Mouse (Mus musculus): ENCODE data around the gene Noc2l. TPM values are rescaled to one million over a fixed set of nuclear protein-coding genes. Genes with fewer than 3 reads are reported as not detected.

The Noc2l gene
- polyA plus RNA-seq, 1 experiment = 54.6 TPM

DNA sequence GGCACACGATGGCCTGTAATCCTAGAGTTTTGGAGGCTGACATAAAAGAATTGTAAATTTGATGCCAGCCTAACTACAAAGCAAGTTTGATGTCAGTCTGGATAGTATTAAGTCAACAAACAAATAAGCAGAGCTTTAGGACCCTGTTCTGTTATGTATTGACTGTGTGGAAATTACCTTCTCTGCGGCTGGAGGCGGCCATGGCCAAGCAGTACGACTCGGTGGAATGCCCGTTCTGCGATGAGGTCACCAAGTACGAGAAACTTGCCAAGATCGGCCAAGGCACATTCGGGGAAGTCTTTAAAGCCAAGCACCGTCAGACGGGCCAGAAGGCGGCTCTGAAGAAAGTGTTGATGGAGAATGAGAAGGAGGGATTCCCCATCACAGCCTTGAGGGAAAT lies 22.7 kb upstream of the Noc2l start:
- 86% methylated on average over 13 of the region's 13 CpGs for WGBS
- TF ChIP-seq POLR2A (IDR thresholded peaks at IDR 0.05; ENCODE audit: borderline replicate concordance, extremely low read depth, low read depth, low read length) (no peak), CTCF (IDR thresholded peaks at IDR 0.05; ENCODE audit: insufficient read depth, low read length) (no peak)
- DNase-seq = no peak
- Histone ChIP-seq H3K4me1 (ENCODE audit: control insufficient read depth, insufficient read depth, low read length) (no peaks in the 10 kb centered on the region), H3K4me3 (replicated peaks; ENCODE audit: extremely low read depth, low read depth, low read length) (no peak overlapping the region)

GRCm38 (mm10) chr4:156215649-156216048 lies 20.2 kb upstream of the Noc2l start, which contains the start of gene Perm1:
TSS of gene Perm1 (plus strand) at chr4:156215868.
- DNase-seq = no peak
- Histone ChIP-seq H3K4me3 (replicated peaks; ENCODE audit: extremely low read depth, low read depth, low read length) (no peak within 1 kb of the TSS), H3K4me1 (ENCODE audit: control insufficient read depth, insufficient read depth, low read length) (no peaks in the 10 kb centered on the region)
- WGBS = 40% methylated on average over 4 of the region's 4 CpGs
- TF ChIP-seq POLR2A (IDR thresholded peaks at IDR 0.05; ENCODE audit: borderline replicate concordance, extremely low read depth, low read depth, low read length) (no peak), CTCF (IDR thresholded peaks at IDR 0.05; ENCODE audit: insufficient read depth, low read length) (no peak)

DNA sequence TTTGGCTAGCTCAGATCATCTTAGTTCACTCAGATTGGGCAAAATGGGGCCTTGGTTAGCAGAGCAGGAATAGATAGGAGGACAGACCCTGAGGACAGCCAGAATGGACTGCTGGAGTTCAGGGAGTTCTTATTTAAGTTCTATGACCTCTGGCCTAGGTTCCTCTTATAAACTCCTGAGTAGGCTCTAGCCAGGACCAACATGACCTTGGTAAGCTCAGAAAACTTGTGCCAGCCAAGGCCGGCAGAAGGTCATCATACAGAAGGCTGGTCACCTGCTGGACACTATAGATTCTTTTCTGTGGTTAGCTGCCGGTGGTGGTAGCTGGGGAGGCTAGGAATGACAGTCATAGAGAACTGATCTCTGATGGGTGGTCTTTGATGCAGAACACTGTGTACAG lies 19.6 kb upstream of the Noc2l start:
- no peak overlapping the region for H3K4me3 ChIP-seq (replicated peaks; ENCODE audit: extremely low read depth, low read depth, low read length)
- DNase-seq = no peak
- no peak for TF ChIP-seq POLR2A (IDR thresholded peaks at IDR 0.05; ENCODE audit: borderline replicate concordance, extremely low read depth, low read depth, low read length)
- no peak for TF ChIP-seq CTCF (IDR thresholded peaks at IDR 0.05; ENCODE audit: insufficient read depth, low read length)
- 86% methylated on average over 2 of the region's 2 CpGs for whole genome bisulfite sequencing
- H3K4me1 ChIP-seq (ENCODE audit: control insufficient read depth, insufficient read depth, low read length) = no peaks in the 10 kb centered on the region

DNA sequence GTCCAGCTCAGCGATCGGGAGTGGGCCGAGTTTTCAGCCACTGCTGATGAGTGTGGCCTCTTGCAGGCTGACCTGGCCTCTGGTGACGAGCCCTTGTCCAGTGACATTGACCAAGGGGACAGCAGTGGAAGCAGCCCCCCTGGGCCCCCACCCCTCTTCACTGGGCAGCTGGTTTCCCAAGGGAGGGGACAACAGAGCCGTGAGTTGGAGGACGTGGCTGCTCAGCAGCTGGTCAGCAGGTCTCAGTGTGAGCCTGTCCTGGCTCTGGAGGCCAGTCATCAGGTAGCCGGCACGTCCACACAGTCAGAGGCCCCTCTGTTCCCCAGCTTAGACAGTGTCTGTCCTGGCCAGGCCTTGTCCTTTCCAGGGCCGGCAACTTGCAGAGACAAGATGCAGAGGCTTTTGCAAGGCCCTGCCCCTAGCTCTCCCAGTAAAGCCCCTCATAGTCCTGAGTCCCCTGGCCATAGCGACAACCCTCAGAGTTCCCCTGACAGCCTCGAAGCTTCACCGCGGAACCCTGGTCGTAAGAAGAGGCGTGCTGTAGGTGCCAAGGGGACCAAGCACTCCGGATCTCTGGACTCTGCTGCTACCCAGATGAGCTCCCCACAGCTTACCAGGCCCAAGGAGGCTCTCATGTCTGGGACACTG lies 18.7 kb upstream of the Noc2l start:
- WGBS = 81% methylated on average over 16 of the region's 16 CpGs
- DNase-seq = no peak
- Histone ChIP-seq H3K4me1 (ENCODE audit: control insufficient read depth, insufficient read depth, low read length) (no peaks in the 10 kb centered on the region), H3K4me3 (replicated peaks; ENCODE audit: extremely low read depth, low read depth, low read length) (no peak overlapping the region)
- TF ChIP-seq CTCF (IDR thresholded peaks at IDR 0.05; ENCODE audit: insufficient read depth, low read length) (no peak), POLR2A (IDR thresholded peaks at IDR 0.05; ENCODE audit: borderline replicate concordance, extremely low read depth, low read depth, low read length) (no peak)

GRCm38 (mm10) chr4:156217838-156218237 lies 18.0 kb upstream of the Noc2l start:
- TF ChIP-seq CTCF (IDR thresholded peaks at IDR 0.05; ENCODE audit: insufficient read depth, low read length) (no peak), POLR2A (IDR thresholded peaks at IDR 0.05; ENCODE audit: borderline replicate concordance, extremely low read depth, low read depth, low read length) (no peak)
- DNase-seq = no peak
- Histone ChIP-seq H3K4me1 (ENCODE audit: control insufficient read depth, insufficient read depth, low read length) (no peaks in the 10 kb centered on the region), H3K4me3 (replicated peaks; ENCODE audit: extremely low read depth, low read depth, low read length) (no peak overlapping the region)
- 78% methylated on average over 16 of the region's 16 CpGs for WGBS

GRCm38 (mm10) chr4:156219936-156220335 lies 15.9 kb upstream of the Noc2l start:
- 85% methylated on average over 11 of the region's 11 CpGs for WGBS
- no peak overlapping the region for H3K4me3 ChIP-seq (replicated peaks; ENCODE audit: extremely low read depth, low read depth, low read length)
- no peak for DNase-seq
- no peaks in the 10 kb centered on the region for H3K4me1 ChIP-seq (ENCODE audit: control insufficient read depth, insufficient read depth, low read length)
- TF ChIP-seq CTCF (IDR thresholded peaks at IDR 0.05; ENCODE audit: insufficient read depth, low read length) (no peak), POLR2A (IDR thresholded peaks at IDR 0.05; ENCODE audit: borderline replicate concordance, extremely low read depth, low read depth, low read length) (no peak)

- no peak for TF ChIP-seq CTCF (IDR thresholded peaks at IDR 0.05; ENCODE audit: insufficient read depth, low read length)
- H3K4me3 ChIP-seq (replicated peaks; ENCODE audit: extremely low read depth, low read depth, low read length) = no peak overlapping the region
- no peaks in the 10 kb centered on the region; the same call in 1 of the 2 replicates for H3K4me1 ChIP-seq (ENCODE audit: control insufficient read depth, insufficient read depth, low read length)
- WGBS = 84% methylated on average over 2 of the region's 2 CpGs
- no peak for DNase-seq
These were observed 11.5 kb upstream of the Noc2l start for GRCm38 (mm10) chr4:156224276-156224675.

GRCm38 (mm10) chr4:156227752-156228392 lies 7.9 kb upstream of the Noc2l start:
- WGBS = 36% methylated on average over 18 of the region's 18 CpGs
- DNase-seq = peak; percentile 59
- H3K4me3 ChIP-seq (replicated peaks; ENCODE audit: extremely low read depth, low read depth, low read length) = peak overlapping the region; percentile 39
- no peak for TF ChIP-seq POLR2A (IDR thresholded peaks at IDR 0.05; ENCODE audit: borderline replicate concordance, extremely low read depth, low read depth, low read length)
- TF ChIP-seq CTCF (IDR thresholded peaks at IDR 0.05; ENCODE audit: insufficient read depth, low read length) = no peak
- H3K4me1 ChIP-seq (ENCODE audit: control insufficient read depth, insufficient read depth, low read length) = no peaks in the 10 kb centered on the region; the same call in 1 of the 2 replicates

- H3K4me3 ChIP-seq (replicated peaks; ENCODE audit: extremely low read depth, low read depth, low read length) = peak overlapping the region; percentile 39
- peak; percentile 41 for DNase-seq
- WGBS = 30% methylated on average over 12 of the region's 12 CpGs
- no peak for TF ChIP-seq POLR2A (IDR thresholded peaks at IDR 0.05; ENCODE audit: borderline replicate concordance, extremely low read depth, low read depth, low read length)
- TF ChIP-seq CTCF (IDR thresholded peaks at IDR 0.05; ENCODE audit: insufficient read depth, low read length) = no peak
- no peaks in the 10 kb centered on the region; the same call in 1 of the 2 replicates for H3K4me1 ChIP-seq (ENCODE audit: control insufficient read depth, insufficient read depth, low read length)
These were observed 7.3 kb upstream of the Noc2l start for GRCm38 (mm10) chr4:156228393-156229024.

Data from lung, adult 2 months (tissue).